22 mouse cellular contexts compared by ENCODE assay signal in genomic region chr4:8361931-8362330, GRCm38 (mm10).
A peak's percentile ranks its signal among the peaks of the same experiment; 100 is the strongest.
DNase-seq lines count a peak whose midpoint lies in the region; ATAC-seq and TF ChIP-seq lines count a peak whose summit lies in the region.
"Had no signal": no experiment of that assay in that cellular context is flagged by ENCODE, and none has a peak within 500 bp of the region (broad histone marks: within the 10 kb centered on the region; RNA-seq: fewer than 3 reads in every experiment).

No protein-coding gene starts in this region.

- no peak overlapping the region for H3K4me2 ChIP-seq in kidney, embryonic 16.5 days (replicated peaks; ENCODE audit: low read depth, low read length)
- no peak overlapping the region for H3K4me2 ChIP-seq in liver, postnatal 0 days (ENCODE audit: low read depth, low read length)
- H3K4me2 ChIP-seq: forebrain, embryonic 13.5 days; heart, embryonic 13.5 days; hindbrain, embryonic 12.5 days; hindbrain, embryonic 15.5 days had no signal

- H3K9me3 ChIP-seq in kidney, embryonic 16.5 days (ENCODE audit: low read length): no peaks in the 10 kb centered on the region
- H3K9me3 ChIP-seq in liver, postnatal 0 days (ENCODE audit: low read length): no peaks in the 10 kb centered on the region
- H3K9me3 ChIP-seq: forebrain, embryonic 10.5 days; forebrain, embryonic 13.5 days; heart, embryonic 13.5 days; hindbrain, embryonic 12.5 days; hindbrain, embryonic 15.5 days had no signal

- H3K79me2 ChIP-seq in liver, adult 2 months (ENCODE audit: control insufficient read depth, insufficient read depth, low read length): no peaks in the 10 kb centered on the region

- no peak for TF ChIP-seq POLR2A in kidney, adult 2 months (IDR thresholded peaks at IDR 0.05; ENCODE audit: low read depth, low read length)
- no peak for TF ChIP-seq POLR2A in liver, adult 2 months (IDR thresholded peaks at IDR 0.05; ENCODE audit: extremely low read depth, insufficient read depth, low read length)

- DNase-seq in embryo, embryonic 10 days (ENCODE audit: low spot score): peak; percentile 26
- no peak for DNase-seq in embryo, embryonic 9.5 days (ENCODE audit: extremely low spot score)
- no peak for DNase-seq in kidney, adult 2 months
- peak; percentile 98 for DNase-seq in liver, adult 2 months (ENCODE audit: extremely low read depth, low read depth, low spot score)
- DNase-seq in liver, postnatal 0 days: no peak
- DNase-seq in right cerebral cortex, adult 2 months (ENCODE audit: low spot score in 2 of 2): no peak
- DNase-seq in cerebellum, adult 8-10 months: no peak
- DNase-seq: adrenal gland, adult 8-10 months; adrenal gland, postnatal 25 days; cerebellum, adult 11-12 months; cerebellum, adult 9-10 months; cerebellum, postnatal 14 days; gastrocnemius, postnatal 25 days; heart, adult 18-20 months; heart, postnatal 14 days had no signal

- H3K9ac ChIP-seq in kidney, embryonic 16.5 days (replicated peaks; ENCODE audit: low read length): no peak overlapping the region
- no peak overlapping the region for H3K9ac ChIP-seq in liver, adult 2 months (ENCODE audit: low read depth, low read length)
- no peak overlapping the region for H3K9ac ChIP-seq in liver, postnatal 0 days (replicated peaks)
- H3K9ac ChIP-seq: forebrain, embryonic 13.5 days; heart, embryonic 13.5 days; hindbrain, embryonic 12.5 days; hindbrain, embryonic 15.5 days had no signal

- peaks cover 3% of the 10 kb centered on the region; the same call in 1 of the 2 replicates for H3K4me1 ChIP-seq in kidney, adult 2 months (ENCODE audit: control insufficient read depth, insufficient read depth, low read length)
- H3K4me1 ChIP-seq in kidney, embryonic 16.5 days (ENCODE audit: insufficient read depth, low read length): no peaks in the 10 kb centered on the region
- H3K4me1 ChIP-seq in liver, adult 2 months (ENCODE audit: control insufficient read depth, insufficient read depth, low read length): peaks cover 19% of the 10 kb centered on the region; the same call in 1 of the 2 replicates
- H3K4me1 ChIP-seq in liver, postnatal 0 days (ENCODE audit: insufficient read depth): no peaks in the 10 kb centered on the region
- H3K4me1 ChIP-seq: forebrain, embryonic 13.5 days; heart, embryonic 13.5 days; hindbrain, embryonic 12.5 days; hindbrain, embryonic 15.5 days had no signal

- no peak for TF ChIP-seq CTCF in kidney, adult 2 months (conservative IDR thresholded peaks at IDR 0.05; ENCODE audit: insufficient read depth, insufficient read length, low read depth, low read length)
- no peak for TF ChIP-seq CTCF in liver, adult 2 months (IDR thresholded peaks at IDR 0.05; ENCODE audit: low read depth, low read length)
- TF ChIP-seq CTCF in liver, postnatal 0 days (IDR thresholded peaks at IDR 0.05; ENCODE audit: low read depth): no peak

- no peak overlapping the region for H3K4me3 ChIP-seq in kidney, adult 2 months (ENCODE audit: insufficient read depth, low read depth, low read length)
- H3K4me3 ChIP-seq in kidney, embryonic 16.5 days (ENCODE audit: low read length): no peak overlapping the region
- H3K4me3 ChIP-seq in liver, adult 2 months (ENCODE audit: insufficient read depth, low read depth, low read length): peak overlapping the region; percentile 7; the same call in 1 of the 2 replicates
- no peak overlapping the region for H3K4me3 ChIP-seq in liver, postnatal 0 days (ENCODE audit: low read depth, low read length)
- H3K4me3 ChIP-seq: forebrain, embryonic 10.5 days; forebrain, embryonic 13.5 days; heart, embryonic 13.5 days; hindbrain, embryonic 12.5 days; hindbrain, embryonic 15.5 days had no signal

- WGBS in kidney, adult 2 months: 57% methylated on average over 2 of the region's 2 CpGs
- 55% methylated on average over 2 of the region's 2 CpGs for WGBS in kidney, embryonic 16.5 days
- WGBS in liver, adult 2 months: 28% methylated on average over 2 of the region's 2 CpGs
- WGBS in liver, postnatal 0 days (ENCODE audit: insufficient replicate concordance): 50% methylated on average over 2 of the region's 2 CpGs

- H3K27me3 ChIP-seq in kidney, adult 2 months (replicated peaks; ENCODE audit: control insufficient read depth, insufficient read depth, low read length): no peaks in the 10 kb centered on the region
- no peaks in the 10 kb centered on the region for H3K27me3 ChIP-seq in kidney, embryonic 16.5 days (ENCODE audit: insufficient read depth, low read length)
- H3K27me3 ChIP-seq in liver, adult 2 months (ENCODE audit: control insufficient read depth, insufficient read depth, low read length): no peaks in the 10 kb centered on the region
- H3K27me3 ChIP-seq in liver, postnatal 0 days (ENCODE audit: insufficient read depth, low read length): no peaks in the 10 kb centered on the region
- H3K27me3 ChIP-seq: forebrain, embryonic 13.5 days; heart, embryonic 13.5 days; hindbrain, embryonic 12.5 days; hindbrain, embryonic 15.5 days had no signal

- H3K27ac ChIP-seq in kidney, adult 2 months (ENCODE audit: insufficient read depth, low read depth, low read length): peak overlapping the region; percentile 17; the same call in 1 of the 2 replicates
- H3K27ac ChIP-seq in kidney, embryonic 16.5 days (ENCODE audit: low read length): no peak overlapping the region
- peak overlapping the region; percentile 88 for H3K27ac ChIP-seq in liver, adult 2 months (replicated peaks; ENCODE audit: insufficient read depth, low read depth, low read length)
- no peak overlapping the region for H3K27ac ChIP-seq in liver, postnatal 0 days (ENCODE audit: low read depth)
- H3K27ac ChIP-seq: forebrain, embryonic 10.5 days; forebrain, embryonic 13.5 days; heart, embryonic 13.5 days; hindbrain, embryonic 12.5 days; hindbrain, embryonic 15.5 days had no signal

- H3K36me3 ChIP-seq in kidney, adult 2 months (ENCODE audit: control insufficient read depth, insufficient read depth, low read length): no peaks in the 10 kb centered on the region
- no peaks in the 10 kb centered on the region for H3K36me3 ChIP-seq in kidney, embryonic 16.5 days (ENCODE audit: insufficient read depth, low read length)
- H3K36me3 ChIP-seq in liver, adult 2 months (ENCODE audit: control insufficient read depth, insufficient read depth, low read length): no peaks in the 10 kb centered on the region
- H3K36me3 ChIP-seq in liver, postnatal 0 days (replicated peaks; ENCODE audit: insufficient read depth, low read length): no peaks in the 10 kb centered on the region
- H3K36me3 ChIP-seq: forebrain, embryonic 10.5 days; heart, embryonic 13.5 days; hindbrain, embryonic 12.5 days; hindbrain, embryonic 15.5 days had no signal

- no peak for TF ChIP-seq EP300 in liver, postnatal 0 days (IDR thresholded peaks at IDR 0.05; ENCODE audit: low read depth)

- ATAC-seq in kidney, embryonic 16.5 days (ENCODE audit: low FRiP score, low TSS enrichment): no peak
- no peak for ATAC-seq in liver, postnatal 0 days
- ATAC-seq: activated CD4-positive, CD25-positive, alpha-beta regulatory T cell, adult 4 months; forebrain, embryonic 13.5 days had no signal

Comparison
In these comparisons a context has a peak if more than half of its experiments do, and no peak if none do; other contexts are left out.
1. DNase-seq: peak in embryo, embryonic 10 days (single experiment) and liver, adult 2 months (single experiment); none in embryo, embryonic 9.5 days (single experiment), kidney, adult 2 months (single experiment), liver, postnatal 0 days (single experiment), right cerebral cortex, adult 2 months (0 of 2) and cerebellum, adult 8-10 months (single experiment).
2. H3K27ac ChIP-seq: peak in kidney, adult 2 months (single experiment) and liver, adult 2 months (single experiment); none in kidney, embryonic 16.5 days (single experiment) and liver, postnatal 0 days (single experiment).